Mouse (Mus musculus): ENCODE data around the gene Gm20479. TPM values are rescaled to one million over a fixed set of nuclear protein-coding genes. Genes with fewer than 3 reads are reported as not detected.

The Gm20479 gene
- polyA plus RNA-seq (2011; ENCODE audit: insufficient read depth, insufficient read length, low read depth, missing spikeins): 15.8 and 17.1 TPM in 2 replicates

DNA sequence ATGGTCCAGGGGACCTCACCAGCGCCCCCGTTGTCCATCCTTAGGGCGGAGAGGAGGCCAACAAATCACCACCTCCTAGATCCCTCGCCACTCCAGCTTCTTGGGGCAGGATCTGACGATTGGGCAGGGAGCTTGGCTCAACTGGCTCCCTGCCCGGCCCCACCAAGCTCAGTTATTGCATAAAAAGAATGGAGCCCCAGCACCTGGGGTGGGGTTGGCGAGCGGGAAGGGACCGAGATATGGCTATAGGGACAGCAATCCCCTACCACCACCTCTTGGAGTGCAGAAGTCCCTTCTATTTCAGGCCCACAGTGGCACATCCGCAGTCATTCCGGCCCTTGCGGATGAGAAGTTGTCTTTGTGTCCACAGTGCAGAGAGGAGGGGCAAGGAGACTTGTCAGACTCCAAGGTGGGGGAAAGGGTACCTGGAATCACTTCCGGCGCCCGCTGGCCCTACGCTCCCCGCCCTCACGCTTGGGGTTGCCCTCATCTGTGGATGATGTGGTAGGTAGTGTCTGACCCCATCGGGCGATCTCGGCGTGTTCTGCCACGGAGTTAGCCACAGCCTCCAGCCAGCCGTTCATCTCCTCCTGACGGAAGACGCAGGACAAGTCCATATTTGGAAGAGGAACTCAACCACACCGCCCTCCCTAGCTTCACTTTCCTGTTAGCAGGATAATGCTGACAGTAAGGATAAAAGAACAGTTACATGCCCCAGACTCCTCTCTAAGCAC lies at the start of gene Gm20479:
Gm20479 (minus strand) TSS at position 559 of the 734 bp plus-strand sequence.
- H3K4me1 ChIP-seq (ENCODE audit: control insufficient read depth, insufficient read depth, low read length): no peaks in the 10 kb centered on the region
- H3K27ac ChIP-seq (ENCODE audit: insufficient read depth, low read length): peak within 1 kb of the TSS; percentile 65
- H3K27me3 ChIP-seq (ENCODE audit: control insufficient read depth, insufficient read depth, low read length, poor library complexity, severe bottlenecking): no peaks in the 10 kb centered on the region
- H3K36me3 ChIP-seq (ENCODE audit: control insufficient read depth, insufficient read depth, low read length, poor library complexity, severe bottlenecking): 0 out of 2 replicates have a peak, but pooled peaks cover 3% of the 10 kb centered on the region
- H3K9ac ChIP-seq (ENCODE audit: low read depth, poor library complexity, severe bottlenecking): peak within 1 kb of the TSS; percentile 78
- H3K9me3 ChIP-seq (replicated peaks; ENCODE audit: control insufficient read depth, insufficient read depth, low read length, poor library complexity, severe bottlenecking): no peaks in the 10 kb centered on the region
- peak within 1 kb of the TSS; percentile 75 for H3K4me3 ChIP-seq (ENCODE audit: low read depth, low read length)
- TF ChIP-seq CTCF (IDR thresholded peaks at IDR 0.05; ENCODE audit: low read depth, low read length): no peak
- peak; percentile 6 for TF ChIP-seq POLR2A (IDR thresholded peaks at IDR 0.05; ENCODE audit: insufficient read depth, low read length)

DNA sequence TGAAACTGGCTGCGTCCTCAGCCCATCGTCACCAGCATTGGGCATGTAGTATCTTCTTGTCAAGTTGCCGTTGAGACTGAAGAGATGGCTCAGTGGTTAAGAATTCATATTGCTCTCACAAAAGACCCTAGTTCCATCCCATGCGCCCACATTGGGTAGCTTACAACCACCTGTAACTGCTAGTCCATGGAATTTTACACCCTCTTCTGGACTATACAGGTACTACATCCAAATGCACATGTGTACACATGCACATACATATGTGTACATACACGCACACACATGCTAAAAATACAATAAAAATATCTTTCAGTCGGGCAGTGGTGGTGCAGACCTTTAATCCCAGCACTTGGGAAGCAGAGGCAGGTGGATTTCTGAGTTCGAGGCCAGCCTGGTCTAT lies 49.3 kb upstream of the Gm20479 start:
- H3K9ac ChIP-seq (ENCODE audit: low read depth, poor library complexity, severe bottlenecking): no peak overlapping the region
- H3K36me3 ChIP-seq (ENCODE audit: control insufficient read depth, insufficient read depth, low read length, poor library complexity, severe bottlenecking): no peaks in the 10 kb centered on the region
- H3K27me3 ChIP-seq (ENCODE audit: control insufficient read depth, insufficient read depth, low read length, poor library complexity, severe bottlenecking): no peaks in the 10 kb centered on the region
- no peaks in the 10 kb centered on the region for H3K9me3 ChIP-seq (replicated peaks; ENCODE audit: control insufficient read depth, insufficient read depth, low read length, poor library complexity, severe bottlenecking)
- no peak for TF ChIP-seq POLR2A (IDR thresholded peaks at IDR 0.05; ENCODE audit: insufficient read depth, low read length)
- no peak for TF ChIP-seq CTCF (IDR thresholded peaks at IDR 0.05; ENCODE audit: low read depth, low read length)
- TF ChIP-seq EP300 (IDR thresholded peaks at IDR 0.05; ENCODE audit: insufficient read depth, low read depth, low read length): no peak
- H3K27ac ChIP-seq (ENCODE audit: insufficient read depth, low read length): no peak overlapping the region
- no peak overlapping the region for H3K4me3 ChIP-seq (ENCODE audit: low read depth, low read length)
- no peaks in the 10 kb centered on the region for H3K4me1 ChIP-seq (ENCODE audit: control insufficient read depth, insufficient read depth, low read length)

- H3K9me3 ChIP-seq (replicated peaks; ENCODE audit: control insufficient read depth, insufficient read depth, low read length, poor library complexity, severe bottlenecking): no peaks in the 10 kb centered on the region
- no peaks in the 10 kb centered on the region for H3K36me3 ChIP-seq (ENCODE audit: control insufficient read depth, insufficient read depth, low read length, poor library complexity, severe bottlenecking)
- no peaks in the 10 kb centered on the region for H3K27me3 ChIP-seq (ENCODE audit: control insufficient read depth, insufficient read depth, low read length, poor library complexity, severe bottlenecking)
- no peaks in the 10 kb centered on the region for H3K4me1 ChIP-seq (ENCODE audit: control insufficient read depth, insufficient read depth, low read length)
- H3K9ac ChIP-seq (ENCODE audit: low read depth, poor library complexity, severe bottlenecking): peak overlapping the region; percentile 68
- H3K4me3 ChIP-seq (ENCODE audit: low read depth, low read length): peak overlapping the region; percentile 57
- TF ChIP-seq POLR2A (IDR thresholded peaks at IDR 0.05; ENCODE audit: insufficient read depth, low read length) (no peak), EP300 (IDR thresholded peaks at IDR 0.05; ENCODE audit: insufficient read depth, low read depth, low read length) (no peak), CTCF (IDR thresholded peaks at IDR 0.05; ENCODE audit: low read depth, low read length) (no peak)
- H3K27ac ChIP-seq (ENCODE audit: insufficient read depth, low read length): no peak overlapping the region
Observed at GRCm38 (mm10) chr7:27404203-27404942, 47.2 kb upstream of the Gm20479 start.

- no peaks in the 10 kb centered on the region for H3K9me3 ChIP-seq (replicated peaks; ENCODE audit: control insufficient read depth, insufficient read depth, low read length, poor library complexity, severe bottlenecking)
- no peaks in the 10 kb centered on the region for H3K4me1 ChIP-seq (ENCODE audit: control insufficient read depth, insufficient read depth, low read length)
- H3K27ac ChIP-seq (ENCODE audit: insufficient read depth, low read length): no peak overlapping the region
- peak overlapping the region; percentile 3; the same call in 1 of the 2 replicates for H3K9ac ChIP-seq (ENCODE audit: low read depth, poor library complexity, severe bottlenecking)
- peak overlapping the region; percentile 41 for H3K4me3 ChIP-seq (ENCODE audit: low read depth, low read length)
- H3K36me3 ChIP-seq (ENCODE audit: control insufficient read depth, insufficient read depth, low read length, poor library complexity, severe bottlenecking): no peaks in the 10 kb centered on the region
- no peaks in the 10 kb centered on the region for H3K27me3 ChIP-seq (ENCODE audit: control insufficient read depth, insufficient read depth, low read length, poor library complexity, severe bottlenecking)
- TF ChIP-seq CTCF (IDR thresholded peaks at IDR 0.05; ENCODE audit: low read depth, low read length): peak; percentile 95
- no peak for TF ChIP-seq POLR2A (IDR thresholded peaks at IDR 0.05; ENCODE audit: insufficient read depth, low read length)
- TF ChIP-seq EP300 (IDR thresholded peaks at IDR 0.05; ENCODE audit: insufficient read depth, low read depth, low read length): peak; percentile 62; the same call in 1 of the 2 replicates
Observed at GRCm38 (mm10) chr7:27402675-27403074, 45.5 kb upstream of the Gm20479 start.

GRCm38 (mm10) chr7:27400545-27400944 lies 43.3 kb upstream of the Gm20479 start:
- Histone ChIP-seq H3K36me3 (ENCODE audit: control insufficient read depth, insufficient read depth, low read length, poor library complexity, severe bottlenecking) (no peaks in the 10 kb centered on the region), H3K27ac (ENCODE audit: insufficient read depth, low read length) (no peak overlapping the region), H3K4me3 (ENCODE audit: low read depth, low read length) (no peak overlapping the region), H3K9me3 (replicated peaks; ENCODE audit: control insufficient read depth, insufficient read depth, low read length, poor library complexity, severe bottlenecking) (no peaks in the 10 kb centered on the region), H3K9ac (ENCODE audit: low read depth, poor library complexity, severe bottlenecking) (no peak overlapping the region), H3K4me1 (ENCODE audit: control insufficient read depth, insufficient read depth, low read length) (no peaks in the 10 kb centered on the region), H3K27me3 (ENCODE audit: control insufficient read depth, insufficient read depth, low read length, poor library complexity, severe bottlenecking) (no peaks in the 10 kb centered on the region)
- TF ChIP-seq CTCF (IDR thresholded peaks at IDR 0.05; ENCODE audit: low read depth, low read length): no peak
- no peak for TF ChIP-seq EP300 (IDR thresholded peaks at IDR 0.05; ENCODE audit: insufficient read depth, low read depth, low read length)
- TF ChIP-seq POLR2A (IDR thresholded peaks at IDR 0.05; ENCODE audit: insufficient read depth, low read length): no peak
